In genomic region chr4:61571561-61571960, GRCm38 (mm10) we compare ENCODE assay signal across 22 mouse cellular contexts. TPM values are rescaled to one million over a fixed set of nuclear protein-coding genes. Genes with fewer than 3 reads are reported as not detected.
"Had no signal": no experiment of that assay in that cellular context is flagged by ENCODE, and none has a peak within 500 bp of the region (broad histone marks: within the 10 kb centered on the region; RNA-seq: fewer than 3 reads in every experiment).

No protein-coding gene starts in this region.

RNA-seq across cellular contexts. Expression of gene Mup17, which starts 24.1 kb away (rescaled TPM):
- total RNA-seq: layer of hippocampus, adult 18-20 months; layer of hippocampus, postnatal 14 days; left cerebral cortex, adult 8-10 months; left cerebral cortex, postnatal 14 days; left cerebral cortex, postnatal 4 days; monocyte, adult 5-6 weeks; neutrophil, adult 5-6 weeks had no signal
- polyA plus RNA-seq: kidney, embryonic 16.5 days; limb, embryonic 13.5 days; liver, embryonic 12.5 days; liver, embryonic 15.5 days; lung, embryonic 15.5 days; midbrain, embryonic 10.5 days; midbrain, embryonic 13.5 days; midbrain, embryonic 16.5 days; myocyte; neural tube, embryonic 13.5 days; small intestine, adult 2 months; spleen, adult 2 months; stomach, embryonic 16.5 days; testis, adult 2 months; urinary bladder, adult 2 months had no signal

RNA-seq across cellular contexts. Expression of gene Mup16, which starts 52.2 kb away (rescaled TPM):
- total RNA-seq: layer of hippocampus, adult 18-20 months; layer of hippocampus, postnatal 14 days; left cerebral cortex, adult 8-10 months; left cerebral cortex, postnatal 14 days; left cerebral cortex, postnatal 4 days; monocyte, adult 5-6 weeks; neutrophil, adult 5-6 weeks had no signal
- polyA plus RNA-seq: kidney, embryonic 16.5 days; limb, embryonic 13.5 days; liver, embryonic 12.5 days; liver, embryonic 15.5 days; lung, embryonic 15.5 days; midbrain, embryonic 10.5 days; midbrain, embryonic 13.5 days; midbrain, embryonic 16.5 days; myocyte; neural tube, embryonic 13.5 days; small intestine, adult 2 months; spleen, adult 2 months; stomach, embryonic 16.5 days; testis, adult 2 months; urinary bladder, adult 2 months had no signal
